Mouse (Mus musculus) kidney, postnatal 0 days (tissue): ENCODE results near the gene Cngb1. TPM values are rescaled to one million over a fixed set of nuclear protein-coding genes. Genes with fewer than 3 reads are reported as not detected.

Experiments
- ATAC-seq: fragments of 200-750 bp; cut with Nextera tagmentation; replicated peaks from 2 replicates; pipeline ENCODE4 v1.8.0; 2017; ENCODE audit warnings: low read depth, moderate number of reproducible peaks, moderate TSS enrichment, moderate library complexity; ENCODE audit not compliant: low FRiP score
- DNase-seq: peaks from one replicate; pipeline ENCODE4 v3.0.0-alpha.2; 2016; ENCODE audit warnings: low spot score
- H3K27ac ChIP-seq: fragments of 300-500 bp; sonication (generic); 2 replicates; pipeline ENCODE4 v1.5.1; 2014; ENCODE audit warnings: mild to moderate bottlenecking
- H3K27me3 ChIP-seq: fragments of 300-500 bp; sonication (generic); 2 replicates; pipeline ENCODE4 v1.6.1; 2014; ENCODE audit warnings: low read length, mixed read lengths; ENCODE audit not compliant: insufficient read depth
- H3K36me3 ChIP-seq: fragments of 300-500 bp; sonication (generic); 2 replicates; pipeline ENCODE4 v1.6.1; 2014; ENCODE audit warnings: low read length, mixed read lengths; ENCODE audit not compliant: insufficient read depth
- H3K4me1 ChIP-seq: fragments of 300-500 bp; sonication (generic); replicated peaks from 2 replicates; pipeline ENCODE4 v1.6.1; 2014; ENCODE audit warnings: antibody characterized with exemption, low read length, mixed read lengths; ENCODE audit not compliant: insufficient read depth
- H3K4me2 ChIP-seq: fragments of 300-500 bp; sonication (generic); 2 replicates; pipeline ENCODE4 v1.6.1; 2014; ENCODE audit warnings: mild to moderate bottlenecking, low read length, moderate library complexity, mixed read lengths
- H3K4me3 ChIP-seq: fragments of 300-500 bp; sonication (generic); replicated peaks from 2 replicates; pipeline ENCODE4 v1.5.1; 2014; ENCODE audit warnings: low read depth, low read length
- H3K9ac ChIP-seq: fragments of 300-500 bp; sonication (generic); 2 replicates; pipeline ENCODE4 v1.6.1; 2014; ENCODE audit warnings: low read depth, low read length
- H3K9me3 ChIP-seq: fragments of 300-500 bp; sonication (generic); replicated peaks from 2 replicates; pipeline ENCODE4 v1.6.1; 2016; ENCODE audit warnings: low read length, inconsistent platforms, mixed read lengths
- CTCF ChIP-seq: IDR thresholded peaks from 2 replicates; pipeline ENCODE4 v1.5.1; 2016; ENCODE audit warnings: antibody characterized with exemption, low read depth, mild to moderate bottlenecking, moderate library complexity
- WGBS: fragments of 180-500 bp; shearing (Covaris S2); extraction: QIAGEN DNeasy Blood & Tissue Kit; methylation state at CpG from one replicate; pipeline ENCODE4 v1.1.7; 2014; 5-methylcytosine and 5-hydroxymethylcytosine counted together
- polyA plus RNA-seq: library from polyadenylated mRNA; unstranded; fragments of >200 nt; fragmentation: Nextera tagmentation; extraction: Ambion mirVana; gene quantifications from 2 replicates; pipeline ENCODE4 v1.2.1, GENCODE M21; 2015

Cngb1 gene
- polyA plus RNA-seq, 1 experiment from 2014 or later = 2.1 TPM

DNA sequence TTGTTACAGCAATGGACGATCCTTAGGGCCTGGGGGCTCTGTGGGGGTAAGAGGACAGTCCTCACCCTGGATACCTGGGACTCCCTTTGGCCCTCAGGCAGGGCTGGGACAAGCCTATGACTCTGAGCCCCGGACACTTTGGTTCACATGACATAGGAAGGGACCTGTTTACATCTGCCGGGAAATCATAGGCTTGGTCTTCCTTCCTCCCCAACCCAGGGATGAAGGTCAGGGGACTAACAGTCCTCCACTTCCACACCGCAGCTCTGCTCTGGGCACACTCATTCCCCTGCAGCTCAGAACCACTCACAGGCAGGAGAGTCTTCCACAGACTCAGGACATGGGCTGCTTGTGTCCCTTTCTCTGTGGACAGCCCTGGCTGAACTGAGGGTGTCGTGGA, 20.4 kb upstream of the Cngb1 start:
- DNase-seq = no peak
- Histone ChIP-seq H3K4me3 (no peak overlapping the region), H3K9me3 (no peaks in the 10 kb centered on the region), H3K4me2 (no peak overlapping the region), H3K27ac (no peak overlapping the region), H3K9ac (no peak overlapping the region), H3K27me3 (no peaks in the 10 kb centered on the region), H3K36me3 (peaks cover 39% of the 10 kb centered on the region), H3K4me1 (peaks cover 5% of the 10 kb centered on the region; the same call in 1 of the 2 replicates)
- TF ChIP-seq CTCF = no peak
- WGBS = 75% methylated on average over 5 of the region's 5 CpGs
- ATAC-seq = no peak

GRCm38 (mm10) chr8:95324646-95325045, 18.3 kb upstream of the Cngb1 start:
- H3K27me3 ChIP-seq = no peaks in the 10 kb centered on the region
- H3K4me2 ChIP-seq = no peak overlapping the region
- no peak for DNase-seq
- WGBS = 64% methylated on average over 5 of the region's 5 CpGs
- no peak for TF ChIP-seq CTCF
- peaks cover 9% of the 10 kb centered on the region; the same call in 1 of the 2 replicates for H3K4me1 ChIP-seq
- no peak overlapping the region for H3K27ac ChIP-seq
- H3K9me3 ChIP-seq = no peaks in the 10 kb centered on the region
- H3K9ac ChIP-seq = no peak overlapping the region
- peaks cover 39% of the 10 kb centered on the region for H3K36me3 ChIP-seq
- no peak overlapping the region for H3K4me3 ChIP-seq
- ATAC-seq = no peak

- no peaks in the 10 kb centered on the region for H3K9me3 ChIP-seq
- no peak overlapping the region for H3K4me2 ChIP-seq
- no peak for TF ChIP-seq CTCF
- H3K27me3 ChIP-seq = no peaks in the 10 kb centered on the region
- DNase-seq = no peak
- no peak overlapping the region for H3K4me3 ChIP-seq
- H3K36me3 ChIP-seq = peaks cover 25% of the 10 kb centered on the region
- H3K4me1 ChIP-seq = peaks cover 9% of the 10 kb centered on the region; the same call in 1 of the 2 replicates
- H3K27ac ChIP-seq = no peak overlapping the region
- ATAC-seq = no peak
- 46% methylated on average over 3 of the region's 3 CpGs for WGBS
- H3K9ac ChIP-seq = no peak overlapping the region
Observed at GRCm38 (mm10) chr8:95323201-95323600, 16.8 kb upstream of the Cngb1 start.

GRCm38 (mm10) chr8:95320224-95321139, 14.1 kb upstream of the Cngb1 start:
- TF ChIP-seq CTCF = peak; percentile 60
- peak; percentile 87 for ATAC-seq
- no peaks in the 10 kb centered on the region for H3K27me3 ChIP-seq
- no peak overlapping the region for H3K27ac ChIP-seq
- peaks cover 9% of the 10 kb centered on the region; the same call in 1 of the 2 replicates for H3K4me1 ChIP-seq
- peak; percentile 68 for DNase-seq
- peak overlapping the region; percentile 37 for H3K4me3 ChIP-seq
- WGBS = 2% methylated on average over 41 of the region's 41 CpGs
- peak overlapping the region; percentile 85 for H3K4me2 ChIP-seq
- 0 out of 2 replicates have a peak, but pooled peaks cover 4% of the 10 kb centered on the region for H3K36me3 ChIP-seq
- no peaks in the 10 kb centered on the region for H3K9me3 ChIP-seq
- H3K9ac ChIP-seq = peak overlapping the region; percentile 23; the same call in 1 of the 2 replicates

DNA sequence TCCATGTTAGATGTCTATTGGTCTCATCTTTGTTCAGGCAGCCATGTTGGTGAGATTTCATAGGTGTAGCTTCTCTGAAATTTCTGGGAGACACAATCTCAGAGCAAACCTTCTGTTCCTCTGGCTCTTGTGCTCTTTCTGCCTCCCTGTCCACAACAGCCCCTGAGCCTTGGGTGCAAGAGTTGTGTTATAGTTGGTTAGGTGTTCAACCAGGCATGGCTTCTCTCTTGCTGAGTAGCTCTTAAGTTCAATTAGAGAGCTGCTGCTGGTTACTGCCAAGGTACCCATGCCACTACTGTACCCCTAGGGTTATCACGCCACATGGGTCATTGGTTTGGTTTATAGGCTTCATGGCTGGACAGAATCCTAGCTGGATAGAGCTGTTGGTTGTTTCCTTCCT, 9.0 kb upstream of the Cngb1 start:
- no peak overlapping the region for H3K9ac ChIP-seq
- WGBS = 79% methylated on average over 1 of the region's 1 CpGs
- ATAC-seq (0 out of 2 replicates have a peak, but pooled peaks have one; percentile 52), DNase-seq (no peak)
- H3K9me3 ChIP-seq = no peaks in the 10 kb centered on the region
- H3K4me1 ChIP-seq = 0 out of 2 replicates have a peak, but pooled peaks cover 3% of the 10 kb centered on the region
- H3K27me3 ChIP-seq = no peaks in the 10 kb centered on the region
- no peaks in the 10 kb centered on the region for H3K36me3 ChIP-seq
- H3K4me3 ChIP-seq = no peak overlapping the region
- no peak for TF ChIP-seq CTCF
- no peak overlapping the region for H3K4me2 ChIP-seq
- H3K27ac ChIP-seq = no peak overlapping the region

GRCm38 (mm10) chr8:95314707-95315106, 8.3 kb upstream of the Cngb1 start:
- Histone ChIP-seq H3K4me2 (no peak overlapping the region), H3K36me3 (no peaks in the 10 kb centered on the region), H3K27me3 (no peaks in the 10 kb centered on the region), H3K9ac (no peak overlapping the region), H3K27ac (no peak overlapping the region), H3K4me3 (no peak overlapping the region), H3K4me1 (no peaks in the 10 kb centered on the region), H3K9me3 (no peaks in the 10 kb centered on the region)
- DNase-seq (no peak), ATAC-seq (no peak)
- TF ChIP-seq CTCF = no peak
- 59% methylated on average over 2 of the region's 2 CpGs for WGBS
